Mouse (Mus musculus): ENCODE measurements at regions not wholly inside any gene's neighbourhood (a gene's known extent, or its start where the extent isn't known, plus 50 kb on each side); places are given as distances from the start of the nearest gene placed in this dataset.
"Not testable (repeated sequence)": the region's sequence is repeated elsewhere in the genome, so short reads cannot be mapped to it uniquely, and the experiment has no call there.

DNA sequence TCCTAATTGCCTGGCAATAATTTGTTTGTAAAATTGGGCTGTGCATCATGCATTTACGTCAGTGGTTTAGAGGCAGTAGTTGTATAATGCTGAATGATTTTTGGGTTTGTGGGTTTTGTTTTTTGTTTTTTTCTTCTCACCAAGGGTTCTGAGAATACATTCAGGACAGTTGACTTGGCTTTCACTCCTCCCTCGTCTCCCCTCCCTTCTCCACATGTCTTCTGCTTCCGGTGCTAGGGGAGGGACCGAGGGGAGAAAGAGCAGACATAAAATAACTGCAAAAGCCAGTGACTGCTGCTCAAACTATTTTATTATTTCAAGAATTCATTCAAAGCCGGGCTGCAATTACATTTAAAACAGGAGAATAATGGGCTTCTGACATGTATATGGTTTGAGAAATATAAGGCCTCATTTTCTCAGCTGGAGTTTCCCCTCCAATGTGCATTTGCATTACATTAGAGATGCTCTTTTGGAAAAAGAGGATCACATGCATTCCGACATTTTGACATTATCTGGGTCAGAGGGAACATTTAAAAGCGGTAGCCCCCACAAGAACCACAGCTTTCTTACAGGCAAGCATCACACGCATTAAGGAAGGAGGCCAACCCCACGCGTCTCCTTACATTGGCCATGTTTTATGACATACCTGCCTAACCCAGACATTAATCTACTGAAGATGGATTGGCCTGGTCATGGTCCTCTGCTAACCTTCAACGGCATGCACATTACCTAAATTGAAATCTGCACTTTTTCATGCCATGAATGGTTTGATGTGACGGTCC, 185.3 kb upstream of the Mpdz start:
- Histone ChIP-seq H3K4me2 (replicated peaks) (no peak overlapping the region), H3K27ac (replicated peaks) (no peak overlapping the region), H3K9me3 (no peaks in the 10 kb centered on the region), H3K4me1 (peaks cover 5% of the 10 kb centered on the region), H3K36me3 (no peaks in the 10 kb centered on the region), H3K27me3 (no peaks in the 10 kb centered on the region), H3K4me3 (no peak overlapping the region), H3K9ac (replicated peaks) (no peak overlapping the region)
- WGBS, result 71% methylated on average over 12 of the region's 12 CpGs
- no peak for ATAC-seq (replicated peaks)

DNA sequence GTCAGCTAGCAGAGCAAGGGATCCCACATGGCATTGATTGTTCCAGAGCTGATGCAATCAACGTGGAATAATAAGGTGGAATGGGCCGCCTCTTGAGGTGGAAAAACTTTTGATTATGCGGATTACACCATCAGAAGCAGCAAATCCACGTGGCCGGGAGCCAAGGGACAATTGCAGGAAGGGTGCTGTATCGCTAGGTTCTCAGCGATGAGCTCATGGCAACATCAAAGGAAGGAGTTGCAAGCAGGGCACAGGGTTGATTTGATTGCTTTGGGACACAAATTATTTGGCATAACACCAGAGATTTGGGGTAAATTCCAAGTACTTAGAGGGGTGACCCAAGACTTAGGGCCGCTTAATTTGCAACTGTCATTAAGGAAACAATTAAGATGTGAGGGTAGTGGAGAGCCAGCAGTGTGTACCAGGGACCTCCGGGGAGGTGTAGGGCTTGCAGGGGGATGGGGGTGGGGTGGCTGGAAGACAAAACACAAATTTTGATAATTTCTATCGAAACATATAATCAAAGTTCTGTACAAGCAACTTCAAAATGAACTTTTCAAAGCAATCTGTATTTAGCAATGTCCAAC, 182.8 kb upstream of the Mpdz start:
- no peak overlapping the region for H3K27ac ChIP-seq (replicated peaks)
- H3K9me3 ChIP-seq, result no peaks in the 10 kb centered on the region
- H3K9ac ChIP-seq (replicated peaks), result no peak overlapping the region
- no peaks in the 10 kb centered on the region for H3K36me3 ChIP-seq
- H3K27me3 ChIP-seq, result no peaks in the 10 kb centered on the region
- H3K4me2 ChIP-seq (replicated peaks), result no peak overlapping the region
- H3K4me1 ChIP-seq, result peaks cover 5% of the 10 kb centered on the region
- H3K4me3 ChIP-seq, result no peak overlapping the region
- WGBS, result 16% methylated on average over 10 of the region's 10 CpGs
- peak; percentile 70 for ATAC-seq (replicated peaks)

DNA sequence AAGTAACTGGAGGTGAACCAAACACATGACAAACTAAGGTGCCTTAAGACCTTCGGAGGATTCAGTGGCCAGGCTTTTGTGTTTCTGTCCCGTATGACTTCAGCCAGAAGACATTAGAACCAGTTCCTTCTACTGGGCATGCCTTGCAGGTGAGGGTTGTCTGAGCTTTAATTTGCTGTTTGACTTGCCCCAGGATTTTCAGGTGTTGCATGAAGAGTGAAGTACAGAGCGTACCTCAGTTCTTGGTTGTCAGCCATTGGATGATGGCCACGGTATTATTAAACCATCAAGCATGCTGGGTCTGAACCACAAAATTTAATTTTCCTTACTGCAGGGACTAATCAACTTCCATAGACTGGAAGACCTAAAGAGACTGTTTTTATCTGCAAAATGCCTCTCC, 181.5 kb upstream of the Mpdz start:
- H3K9ac ChIP-seq (replicated peaks), result no peak overlapping the region
- no peaks in the 10 kb centered on the region for H3K36me3 ChIP-seq
- peaks cover 5% of the 10 kb centered on the region for H3K4me1 ChIP-seq
- H3K4me3 ChIP-seq, result no peak overlapping the region
- WGBS, result 98% methylated on average over 4 of the region's 4 CpGs
- H3K27ac ChIP-seq (replicated peaks), result no peak overlapping the region
- H3K4me2 ChIP-seq (replicated peaks), result no peak overlapping the region
- no peaks in the 10 kb centered on the region for H3K27me3 ChIP-seq
- H3K9me3 ChIP-seq, result no peaks in the 10 kb centered on the region
- no peak for ATAC-seq (replicated peaks)

DNA sequence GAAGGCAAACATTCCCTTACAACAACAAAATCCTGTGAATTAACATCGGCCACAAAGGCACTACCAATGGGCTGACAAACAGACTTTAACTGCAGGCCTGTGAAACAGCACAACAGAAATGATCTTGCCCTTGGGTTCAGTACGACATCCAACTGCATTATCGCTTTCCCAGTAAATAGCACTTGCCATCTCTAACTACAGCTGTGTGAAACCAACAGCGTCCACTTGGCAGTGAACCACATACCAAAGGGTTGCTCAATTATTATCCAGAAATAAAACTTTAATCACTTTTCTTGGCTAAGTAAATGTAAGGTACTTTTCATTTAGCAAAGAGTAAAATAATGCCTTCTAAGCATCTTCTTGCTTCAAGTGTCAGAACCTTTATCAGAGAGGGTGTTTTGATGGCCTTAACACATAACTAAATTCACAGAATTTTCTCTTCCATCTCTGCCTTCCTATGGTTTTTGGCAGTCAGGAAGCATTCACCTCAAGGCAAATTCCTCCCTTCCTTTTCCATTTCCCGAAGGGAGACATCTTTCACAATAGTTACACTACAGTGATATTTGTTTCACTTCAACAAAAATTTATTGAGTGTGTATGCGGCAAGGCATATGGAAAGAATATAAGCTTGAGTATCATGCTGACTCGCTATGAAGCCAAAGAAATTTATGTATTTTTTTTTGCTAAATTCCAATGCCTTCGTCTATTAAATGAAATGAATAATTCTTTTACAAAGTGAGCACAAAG, 178.9 kb upstream of the Mpdz start:
- 88% methylated on average over 8 of the region's 8 CpGs for WGBS
- Histone ChIP-seq H3K27ac (replicated peaks) (no peak overlapping the region), H3K9ac (replicated peaks) (no peak overlapping the region), H3K4me1 (peaks cover 5% of the 10 kb centered on the region), H3K27me3 (no peaks in the 10 kb centered on the region), H3K9me3 (no peaks in the 10 kb centered on the region), H3K36me3 (no peaks in the 10 kb centered on the region), H3K4me3 (no peak overlapping the region), H3K4me2 (replicated peaks) (no peak overlapping the region)
- no peak for ATAC-seq (replicated peaks)

DNA sequence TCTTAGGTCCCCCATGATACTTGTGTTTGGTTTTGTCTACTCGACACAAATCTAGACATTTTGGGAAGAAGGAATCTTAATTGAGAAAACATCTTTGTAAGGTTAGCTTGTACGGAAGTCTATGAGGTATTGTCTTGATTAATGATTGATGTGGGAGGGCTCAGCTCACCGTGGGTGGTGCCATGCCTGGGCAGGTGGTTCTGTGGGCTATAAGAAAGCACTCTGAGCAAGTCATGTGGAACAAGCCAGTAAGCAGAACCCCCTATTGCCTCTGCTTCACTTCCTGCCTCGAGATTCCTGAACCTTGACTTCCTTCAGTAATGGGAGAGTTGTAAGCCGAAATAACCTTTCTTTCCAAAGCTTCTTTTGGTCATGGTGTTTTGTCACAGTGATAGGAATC, 174.6 kb upstream of the Mpdz start:
- Histone ChIP-seq H3K36me3 (no peaks in the 10 kb centered on the region), H3K4me1 (no peaks in the 10 kb centered on the region), H3K4me2 (replicated peaks) (no peak overlapping the region), H3K9me3 (no peaks in the 10 kb centered on the region), H3K27me3 (no peaks in the 10 kb centered on the region), H3K27ac (replicated peaks) (no peak overlapping the region), H3K4me3 (no peak overlapping the region), H3K9ac (replicated peaks) (no peak overlapping the region)
- 41% methylated on average over 5 of the region's 5 CpGs for WGBS
- no peak for ATAC-seq (replicated peaks)

DNA sequence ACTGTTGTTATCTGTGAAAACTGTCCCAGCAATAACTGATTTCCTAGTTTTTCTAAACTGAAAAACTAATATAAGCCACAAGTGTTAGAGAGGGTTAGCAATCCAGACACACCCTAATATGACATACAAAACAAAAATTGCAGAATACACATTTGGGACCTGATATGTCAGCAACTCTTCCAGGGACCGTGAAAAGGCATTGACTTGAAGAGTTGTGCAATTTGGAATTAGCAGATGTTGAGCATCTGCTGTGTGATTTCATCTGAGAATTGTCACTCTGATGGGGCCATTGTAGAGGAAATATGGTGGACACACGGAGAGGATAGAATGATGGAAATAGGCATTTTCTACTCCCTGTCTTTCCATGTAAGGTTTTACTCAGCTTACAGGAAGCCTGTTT, 168.6 kb upstream of the Mpdz start:
- WGBS, result 90% methylated on average over 2 of the region's 2 CpGs

DNA sequence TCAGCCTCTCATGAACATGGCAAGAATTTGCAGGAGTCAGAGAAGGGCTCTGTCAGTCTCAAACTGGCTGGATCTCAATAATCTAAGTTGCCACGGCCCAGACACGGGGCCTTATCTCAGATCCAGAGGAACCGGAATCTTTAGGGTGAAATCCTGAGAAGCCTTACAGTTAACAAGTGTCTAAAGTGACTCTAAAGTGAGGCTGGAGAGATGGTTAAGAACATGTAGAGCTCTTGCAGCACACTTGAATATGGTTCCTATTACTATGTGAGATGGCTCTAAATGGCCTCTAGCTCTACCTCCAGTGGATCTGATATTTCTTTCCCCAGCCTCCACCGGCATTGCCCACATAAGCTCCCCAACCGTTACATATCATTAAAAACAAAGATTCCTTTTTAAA, 157.8 kb upstream of the Mpdz start:
- 94% methylated on average over 5 of the region's 5 CpGs for WGBS

More for the DNA sequence above, 168.6 kb upstream of the Mpdz start:
- Histone ChIP-seq H3K36me3 (no peaks in the 10 kb centered on the region), H3K27me3 (no peaks in the 10 kb centered on the region), H3K4me3 (no peak overlapping the region), H3K4me1 (no peaks in the 10 kb centered on the region), H3K9ac (replicated peaks) (no peak overlapping the region), H3K27ac (replicated peaks) (no peak overlapping the region), H3K9me3 (no peaks in the 10 kb centered on the region), H3K4me2 (replicated peaks) (no peak overlapping the region)
- no peak for ATAC-seq (replicated peaks)

DNA sequence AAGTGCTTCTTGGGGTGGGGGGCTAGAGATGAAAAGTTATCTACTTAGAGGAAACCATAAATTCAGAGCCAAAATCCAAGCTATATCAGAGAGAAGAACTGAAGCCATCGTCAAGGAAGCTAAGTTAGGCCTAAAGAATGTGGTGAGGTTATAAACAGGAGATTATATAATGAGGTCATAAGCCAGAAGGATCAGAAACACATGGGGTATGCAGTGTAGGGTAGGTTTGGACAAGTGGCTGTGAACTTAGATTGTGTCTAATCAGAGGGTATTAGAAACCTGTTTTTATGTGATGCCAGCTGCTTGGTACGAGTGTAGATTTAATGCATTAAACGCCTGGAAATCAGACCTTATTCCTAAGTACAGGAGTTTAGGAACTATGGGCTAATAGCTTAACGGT, 154.8 kb upstream of the Mpdz start:
- Histone ChIP-seq H3K4me2 (replicated peaks) (no peak overlapping the region), H3K27ac (replicated peaks) (no peak overlapping the region), H3K27me3 (no peaks in the 10 kb centered on the region), H3K9me3 (no peaks in the 10 kb centered on the region), H3K4me1 (no peaks in the 10 kb centered on the region), H3K4me3 (no peak overlapping the region), H3K36me3 (no peaks in the 10 kb centered on the region), H3K9ac (replicated peaks) (no peak overlapping the region)
- 79% methylated on average over 4 of the region's 4 CpGs for WGBS
- no peak for ATAC-seq (replicated peaks)

More for the DNA sequence above, 157.8 kb upstream of the Mpdz start:
- Histone ChIP-seq H3K27ac (replicated peaks) (no peak overlapping the region), H3K36me3 (no peaks in the 10 kb centered on the region), H3K9ac (replicated peaks) (no peak overlapping the region), H3K9me3 (no peaks in the 10 kb centered on the region), H3K4me2 (replicated peaks) (no peak overlapping the region), H3K4me3 (no peak overlapping the region), H3K4me1 (no peaks in the 10 kb centered on the region), H3K27me3 (no peaks in the 10 kb centered on the region)
- ATAC-seq (replicated peaks), result no peak

DNA sequence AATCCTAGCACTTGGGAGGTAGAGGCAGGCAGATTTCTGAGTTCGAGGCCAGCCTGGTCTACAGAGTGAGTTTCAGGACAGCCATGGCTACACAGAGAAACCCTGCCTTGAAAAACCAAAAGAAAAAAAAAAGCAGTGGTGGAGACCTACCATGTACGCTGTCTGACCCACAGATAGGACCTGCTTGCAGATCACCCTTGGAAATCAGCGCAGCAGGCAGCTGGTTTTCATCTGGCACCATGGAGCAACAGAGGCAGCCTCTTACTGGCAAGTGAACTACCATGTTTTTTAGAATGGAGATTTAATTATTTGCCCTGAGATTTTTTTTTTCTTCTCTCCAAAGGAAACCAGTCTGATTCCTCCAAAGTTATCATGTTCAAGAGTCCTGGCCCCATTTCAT, 150.8 kb upstream of the Mpdz start:
- H3K9ac ChIP-seq (replicated peaks); H3K4me3 ChIP-seq; ATAC-seq (replicated peaks); H3K4me1 ChIP-seq; H3K4me2 ChIP-seq (replicated peaks); H3K27me3 ChIP-seq; H3K27ac ChIP-seq (replicated peaks); H3K9me3 ChIP-seq; H3K36me3 ChIP-seq: not testable (repeated sequence)
- 92% methylated on average over 3 of the region's 3 CpGs for WGBS

DNA sequence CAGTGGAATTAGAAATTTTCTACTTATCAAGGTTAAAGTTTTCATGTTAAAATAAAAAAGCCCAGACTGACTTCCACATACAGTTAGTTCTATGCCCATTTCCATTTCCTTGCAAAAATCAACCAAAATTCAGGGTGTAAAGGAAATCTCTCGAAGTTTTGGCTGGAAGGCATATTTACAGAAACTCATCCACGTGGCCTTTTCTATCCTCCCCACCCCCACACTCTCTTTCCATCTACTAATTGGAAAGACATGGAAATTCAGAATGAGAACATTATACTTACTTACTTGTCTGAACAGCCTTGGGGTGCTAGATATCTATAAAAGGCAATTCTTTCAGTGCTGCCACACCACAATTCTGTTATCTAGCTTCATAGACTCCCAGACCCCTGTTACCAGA, 139.9 kb upstream of the Mpdz start:
- no peak overlapping the region for H3K9ac ChIP-seq (replicated peaks)
- WGBS, result 46% methylated on average over 2 of the region's 2 CpGs
- peaks cover 28% of the 10 kb centered on the region for H3K4me1 ChIP-seq
- ATAC-seq (replicated peaks), result no peak
- no peak overlapping the region for H3K4me2 ChIP-seq (replicated peaks)
- no peak overlapping the region for H3K4me3 ChIP-seq
- H3K27me3 ChIP-seq, result no peaks in the 10 kb centered on the region
- no peaks in the 10 kb centered on the region for H3K9me3 ChIP-seq
- H3K36me3 ChIP-seq, result no peaks in the 10 kb centered on the region
- H3K27ac ChIP-seq (replicated peaks), result 0 out of 2 replicates have a peak overlapping the region, but pooled peaks have one; percentile 56

DNA sequence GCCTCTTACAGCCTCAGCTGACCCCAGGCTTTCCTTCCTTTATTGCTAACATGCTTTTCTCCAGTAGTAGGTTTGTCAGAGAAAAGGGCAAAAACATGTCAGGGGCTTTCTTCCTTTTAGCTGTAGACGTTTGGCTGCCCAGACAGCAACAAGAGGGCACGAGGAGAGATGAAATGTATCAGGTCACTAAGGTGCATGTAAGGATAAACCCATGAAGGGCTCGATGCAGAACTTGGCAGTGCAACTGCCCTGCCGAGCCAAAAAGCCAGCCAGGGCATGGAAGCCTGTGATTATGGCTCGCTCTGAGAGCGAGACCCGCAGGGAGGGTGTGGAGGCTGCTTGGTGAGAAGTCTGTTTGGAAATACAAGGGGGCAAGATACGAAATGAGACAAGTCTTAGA, 137.9 kb upstream of the Mpdz start:
- Histone ChIP-seq H3K4me1 (peaks cover 28% of the 10 kb centered on the region), H3K36me3 (no peaks in the 10 kb centered on the region), H3K9me3 (no peaks in the 10 kb centered on the region), H3K4me2 (replicated peaks) (no peak overlapping the region), H3K27ac (replicated peaks) (peak overlapping the region; percentile 77), H3K9ac (replicated peaks) (no peak overlapping the region), H3K27me3 (no peaks in the 10 kb centered on the region), H3K4me3 (no peak overlapping the region)
- ATAC-seq (replicated peaks), result no peak
- 52% methylated on average over 8 of the region's 8 CpGs for WGBS

DNA sequence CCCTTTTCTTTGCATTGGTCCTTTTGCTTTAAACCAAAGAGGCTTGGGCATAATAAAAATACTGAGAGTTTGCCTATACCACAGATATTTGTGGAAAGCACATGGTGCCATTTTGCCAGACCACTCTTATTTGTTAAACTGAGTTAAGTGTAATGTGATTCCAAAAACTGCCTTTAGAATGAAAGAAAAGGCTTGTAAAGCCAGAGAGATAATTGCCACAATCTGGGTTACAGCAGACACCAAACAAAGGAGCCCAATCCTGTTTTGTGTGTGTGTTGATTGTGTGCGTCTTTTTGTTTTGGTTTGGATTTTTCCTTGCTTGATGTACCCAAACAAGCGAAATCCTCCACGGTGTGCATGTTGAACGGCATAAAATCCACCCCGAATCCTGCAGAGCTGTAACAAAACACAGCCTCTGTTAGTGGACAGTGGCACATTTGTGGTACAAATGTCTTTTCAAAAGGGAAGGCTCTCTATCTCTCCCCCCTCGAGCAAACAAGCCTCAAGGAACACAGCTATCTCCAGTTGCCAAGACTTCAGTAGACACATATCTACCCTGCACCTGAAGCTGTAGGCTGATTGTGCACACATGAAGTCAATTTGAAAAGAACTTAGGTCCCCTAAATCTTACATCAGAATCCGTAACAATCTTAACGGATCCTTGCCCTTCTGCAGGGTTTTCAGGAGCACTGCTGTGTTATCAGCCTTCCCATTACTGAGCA, 136.9 kb upstream of the Mpdz start:
- Histone ChIP-seq H3K9ac (replicated peaks) (peak overlapping the region; percentile 19; the same call in 1 of the 2 replicates), H3K4me3 (no peak overlapping the region), H3K4me2 (replicated peaks) (0 out of 2 replicates have a peak overlapping the region, but pooled peaks have one; percentile 8), H3K27me3 (no peaks in the 10 kb centered on the region), H3K4me1 (peaks cover 28% of the 10 kb centered on the region), H3K36me3 (no peaks in the 10 kb centered on the region), H3K27ac (replicated peaks) (peak overlapping the region; percentile 77), H3K9me3 (no peaks in the 10 kb centered on the region)
- peak; percentile 24; the same call in 1 of the 2 replicates for ATAC-seq (replicated peaks)
- WGBS, result 16% methylated on average over 8 of the region's 8 CpGs
